Mouse (Mus musculus): ENCODE results near the gene Pacs1.
A peak's percentile ranks its signal among the peaks of the same experiment; 100 is the strongest.

Gene Pacs1

DNA sequence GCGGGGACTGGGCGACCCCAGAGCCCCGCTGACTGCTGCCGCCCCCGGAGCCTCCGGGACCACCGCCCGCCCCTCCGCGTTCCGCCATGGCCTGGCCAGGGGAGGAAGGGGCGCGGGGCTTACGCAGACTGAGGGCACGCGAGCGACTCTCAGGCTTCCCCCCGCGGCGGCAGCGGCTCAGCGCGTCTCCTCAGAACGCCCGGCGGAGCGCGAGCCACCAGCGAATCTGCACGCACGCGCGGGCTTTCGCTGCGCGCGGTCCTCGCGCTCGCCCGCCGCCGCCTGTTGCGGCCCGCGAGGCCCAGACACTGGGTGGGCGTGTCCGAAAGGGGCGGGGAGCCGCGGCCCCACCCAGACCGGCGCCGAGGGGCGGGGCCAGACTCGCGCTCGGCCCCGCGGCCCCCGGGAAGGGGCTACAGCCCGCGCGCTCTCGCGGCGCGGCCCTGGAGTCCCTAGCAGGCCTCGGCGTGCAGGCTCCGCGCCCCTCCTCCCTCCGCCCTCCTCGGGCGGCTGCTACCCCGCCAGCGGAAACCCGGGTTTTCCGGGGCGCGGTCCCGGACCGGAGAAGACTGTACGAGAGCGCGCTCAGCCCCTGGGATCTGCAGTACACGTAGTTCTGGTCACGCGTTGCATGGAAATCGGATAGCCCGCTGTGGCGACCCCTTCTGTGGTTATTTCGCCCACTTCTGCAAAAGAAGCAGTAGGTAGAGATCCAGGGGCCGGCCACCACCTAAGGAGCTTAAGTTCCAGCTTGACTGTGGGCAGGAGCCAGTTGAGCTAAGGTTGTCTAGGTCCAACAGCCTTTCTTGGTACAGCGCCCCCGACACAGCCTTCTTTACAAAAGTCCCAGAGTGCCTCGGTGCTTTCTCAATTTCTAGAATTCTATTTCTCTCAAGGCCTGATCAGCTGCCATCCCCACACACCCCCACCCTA is at the start of gene Pacs1:
TSS of gene Pacs1 (minus strand) at position 319 of the 933 bp plus-strand sequence.
- peak; percentile 100 for DNase-seq

DNA sequence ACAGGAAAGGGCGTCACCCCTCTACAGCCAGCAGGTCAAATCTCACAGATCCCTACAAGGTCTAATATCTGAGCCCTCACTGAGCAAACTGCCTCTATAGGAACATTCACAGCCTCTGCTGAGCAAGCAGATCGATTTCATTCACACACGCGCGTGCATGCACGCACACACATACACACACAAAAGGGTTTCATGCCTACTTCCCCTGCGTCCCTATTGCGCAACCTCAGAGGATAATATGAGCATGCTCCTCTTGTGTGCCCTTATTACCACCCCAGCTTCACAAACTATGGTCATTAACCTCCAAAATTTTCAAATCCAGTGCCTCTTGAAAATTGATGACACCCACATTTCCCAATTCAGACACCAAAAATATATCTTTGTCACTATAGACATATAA is 40.3 kb upstream of the Pacs1 start:
- DNase-seq = no peak

DNA sequence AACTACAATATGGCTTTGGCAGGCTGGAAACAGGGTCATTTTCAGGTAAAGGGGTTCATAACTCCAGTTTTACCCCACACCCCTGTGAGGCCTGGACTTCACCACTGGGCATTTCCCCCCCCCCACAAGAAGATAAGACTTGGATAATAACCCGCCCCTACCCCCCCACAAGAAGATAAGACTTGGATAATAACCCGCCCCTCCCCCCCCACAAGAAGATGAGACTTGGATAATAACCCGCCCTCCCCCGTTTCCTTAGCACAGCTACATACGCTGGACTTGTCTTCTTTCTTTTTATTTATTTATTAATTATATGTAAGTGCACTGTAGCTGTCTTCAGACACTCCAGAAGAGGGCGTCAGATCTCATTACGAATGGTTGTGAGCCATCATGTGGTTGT is 36.1 kb upstream of the Pacs1 start:
- no peak for DNase-seq

DNA sequence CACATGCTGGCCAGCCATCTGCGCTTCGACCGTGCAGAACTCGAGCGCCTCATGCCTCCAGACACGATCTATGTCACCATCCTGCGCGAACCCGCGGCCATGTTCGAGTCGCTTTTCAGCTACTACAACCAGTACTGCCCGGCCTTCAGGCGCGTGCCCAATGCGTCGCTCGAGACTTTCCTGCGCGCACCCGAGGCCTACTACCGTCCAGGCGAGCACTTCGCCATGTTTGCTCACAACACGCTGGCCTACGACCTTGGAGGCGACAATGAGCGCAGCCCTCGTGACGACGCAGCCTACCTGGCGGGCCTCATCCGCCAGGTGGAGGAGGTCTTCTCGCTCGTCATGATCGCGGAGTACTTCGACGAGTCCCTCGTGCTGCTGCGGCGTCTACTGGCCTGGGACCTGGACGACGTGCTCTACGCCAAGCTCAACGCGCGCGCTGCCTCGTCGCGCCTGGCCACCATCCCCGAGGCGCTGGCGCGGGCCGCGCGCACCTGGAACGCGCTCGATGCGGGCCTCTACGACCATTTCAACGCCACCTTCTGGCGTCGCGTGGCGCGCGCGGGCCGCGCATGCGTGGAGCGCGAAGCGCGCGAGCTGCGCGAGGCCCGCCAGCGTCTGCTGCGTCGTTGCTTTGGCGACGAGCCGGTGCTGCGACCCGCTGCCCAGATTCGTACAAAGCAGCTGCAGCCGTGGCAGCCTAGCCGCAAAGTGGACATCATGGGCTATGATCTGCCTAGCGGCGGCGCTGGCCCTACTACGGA is 34.2 kb upstream of the Pacs1 start:
- no peak for DNase-seq

DNA sequence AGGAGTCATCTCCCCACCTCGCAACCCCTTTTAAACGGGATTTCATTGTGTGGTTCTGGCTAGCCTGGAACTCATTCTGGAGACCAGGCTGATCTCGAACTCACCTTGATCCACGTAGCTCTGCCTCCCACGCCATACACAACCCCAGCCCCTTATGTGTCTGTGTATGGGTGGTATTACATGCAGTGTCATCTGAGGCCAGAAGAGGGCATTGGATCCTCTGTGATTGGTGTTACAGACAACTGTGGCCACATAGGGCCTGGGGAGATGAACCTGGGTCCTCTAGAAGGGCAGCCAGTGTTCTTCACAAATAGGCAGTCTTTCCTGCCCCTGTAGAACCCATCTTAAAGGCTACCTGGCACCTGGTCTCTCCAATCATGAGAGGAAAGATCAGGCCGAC is 33.4 kb upstream of the Pacs1 start:
- DNase-seq = no peak

DNA sequence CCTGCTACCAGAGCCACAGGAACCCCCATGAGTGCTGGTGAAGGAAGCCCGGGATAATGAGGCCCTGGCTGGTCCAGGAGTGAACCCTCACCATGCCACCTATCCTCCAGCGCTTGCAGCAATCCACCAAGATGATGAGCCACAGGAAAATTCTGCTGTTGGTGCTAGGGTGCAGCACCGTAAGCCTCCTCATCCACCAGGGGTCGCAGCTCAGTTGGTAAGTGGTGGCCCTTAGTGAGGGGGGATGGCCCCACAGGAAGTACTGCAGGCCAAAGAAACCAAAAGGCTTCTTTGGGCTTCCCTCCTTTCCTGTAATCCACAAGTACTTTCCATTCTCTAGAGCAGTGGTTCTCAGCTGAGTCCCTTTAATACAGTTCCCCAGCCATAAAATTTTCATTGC is 29.5 kb upstream of the Pacs1 start:
- peak; percentile 92 for DNase-seq

DNA sequence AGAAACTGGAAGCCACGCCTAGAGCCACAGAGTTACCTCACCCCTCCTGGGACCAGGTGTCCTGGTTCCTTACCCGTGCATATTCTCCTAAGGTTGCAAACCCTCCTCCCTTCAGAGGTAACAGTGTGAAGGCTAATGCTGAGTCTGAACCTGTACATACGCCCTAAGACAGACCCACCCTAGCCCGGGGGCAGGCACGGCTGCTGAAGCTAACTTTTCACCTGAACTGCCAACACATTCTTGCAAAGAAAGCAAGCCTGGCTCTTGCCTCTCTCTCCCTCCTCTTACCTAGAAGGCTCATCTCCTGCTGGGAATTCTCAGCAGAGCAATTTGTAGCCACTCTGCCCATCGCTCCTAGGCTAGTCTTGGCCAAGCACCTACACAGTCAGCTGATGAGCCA is 27.7 kb upstream of the Pacs1 start:
- peak; percentile 90 for DNase-seq

DNA sequence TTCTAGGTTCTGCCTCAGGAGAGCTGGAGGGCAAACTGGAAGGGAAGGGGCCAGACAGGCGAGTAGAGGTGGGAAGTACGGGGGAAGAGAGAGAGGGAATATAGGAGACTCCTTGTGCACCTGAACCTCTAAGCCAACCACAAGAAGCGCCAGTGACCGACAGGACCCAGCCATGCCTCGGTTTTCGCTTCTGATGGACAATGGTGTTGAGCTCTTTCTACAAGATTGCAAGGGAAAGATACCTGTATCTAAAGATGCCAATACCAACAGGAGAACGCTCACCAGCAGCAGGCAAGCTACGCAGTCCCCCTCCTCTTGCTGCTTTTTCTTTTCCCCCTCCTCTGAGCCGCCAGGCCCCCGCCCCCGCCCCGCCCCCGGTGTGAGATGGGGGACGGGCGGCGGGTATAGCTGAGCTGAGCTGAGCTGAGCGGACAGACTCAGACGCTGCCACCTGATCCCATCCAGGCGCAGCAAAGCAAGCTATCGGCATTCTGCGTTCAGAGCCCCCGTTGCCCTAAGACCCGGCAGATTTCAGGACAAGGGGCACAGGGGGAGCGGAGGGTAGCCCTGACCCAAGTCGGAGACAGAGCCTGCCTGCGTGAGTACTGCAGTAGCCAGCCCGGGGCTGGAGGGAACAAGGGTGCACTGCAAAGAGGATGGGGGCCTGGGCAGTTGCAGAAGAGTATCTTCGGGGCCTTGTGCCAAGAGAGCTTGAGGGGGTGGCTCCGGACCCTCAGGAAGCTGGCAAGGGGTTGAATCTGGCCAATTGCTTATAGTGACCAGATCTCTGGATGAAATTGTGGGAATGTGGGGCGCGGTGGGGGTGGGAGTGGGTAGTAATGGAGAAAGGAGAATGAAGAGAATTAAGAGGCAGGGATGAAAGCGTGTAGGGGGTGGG is 25.2 kb upstream of the Pacs1 start, which contains the start of gene Gal3st3:
TSS of gene Gal3st3 (plus strand) at position 429 of the 898 bp plus-strand sequence.
- DNase-seq = no peak

DNA sequence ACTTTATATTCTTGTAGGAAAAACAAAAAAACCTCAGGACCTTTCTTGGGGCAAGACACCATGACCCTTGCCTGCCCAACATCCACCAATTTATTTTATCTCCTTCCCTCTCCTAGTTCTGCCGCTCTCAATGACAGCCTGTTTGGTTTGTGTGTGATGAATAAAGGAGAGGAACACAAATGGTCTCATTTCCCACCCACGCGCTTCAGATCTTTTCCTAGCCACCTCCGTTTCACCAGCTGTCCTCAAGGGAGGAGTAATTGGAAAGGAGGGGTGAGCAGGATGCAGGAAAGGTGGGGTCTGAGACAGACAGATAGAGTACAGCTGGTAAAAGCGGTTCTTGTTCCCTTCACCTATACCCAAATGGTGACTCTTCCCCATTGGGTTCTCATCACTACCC is 23.7 kb upstream of the Pacs1 start:
- no peak for DNase-seq

DNA sequence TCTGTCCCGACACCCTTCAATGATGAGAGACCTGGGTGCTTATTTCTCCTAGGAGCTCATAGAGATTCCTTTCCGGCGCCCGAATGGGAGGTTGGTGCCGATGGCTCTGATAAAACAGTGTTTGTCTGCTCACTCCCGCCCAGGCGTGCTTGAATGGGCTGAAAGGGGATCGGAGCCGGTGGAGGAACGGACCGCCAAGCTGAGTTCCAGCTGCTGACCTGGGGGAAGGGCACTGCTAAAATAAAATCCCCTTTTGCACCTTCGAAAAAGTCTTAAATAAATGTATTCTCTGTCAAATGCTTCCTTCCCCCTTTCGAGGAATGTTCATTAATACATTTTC is 22.8 kb upstream of the Pacs1 start:
- no peak for DNase-seq

DNA sequence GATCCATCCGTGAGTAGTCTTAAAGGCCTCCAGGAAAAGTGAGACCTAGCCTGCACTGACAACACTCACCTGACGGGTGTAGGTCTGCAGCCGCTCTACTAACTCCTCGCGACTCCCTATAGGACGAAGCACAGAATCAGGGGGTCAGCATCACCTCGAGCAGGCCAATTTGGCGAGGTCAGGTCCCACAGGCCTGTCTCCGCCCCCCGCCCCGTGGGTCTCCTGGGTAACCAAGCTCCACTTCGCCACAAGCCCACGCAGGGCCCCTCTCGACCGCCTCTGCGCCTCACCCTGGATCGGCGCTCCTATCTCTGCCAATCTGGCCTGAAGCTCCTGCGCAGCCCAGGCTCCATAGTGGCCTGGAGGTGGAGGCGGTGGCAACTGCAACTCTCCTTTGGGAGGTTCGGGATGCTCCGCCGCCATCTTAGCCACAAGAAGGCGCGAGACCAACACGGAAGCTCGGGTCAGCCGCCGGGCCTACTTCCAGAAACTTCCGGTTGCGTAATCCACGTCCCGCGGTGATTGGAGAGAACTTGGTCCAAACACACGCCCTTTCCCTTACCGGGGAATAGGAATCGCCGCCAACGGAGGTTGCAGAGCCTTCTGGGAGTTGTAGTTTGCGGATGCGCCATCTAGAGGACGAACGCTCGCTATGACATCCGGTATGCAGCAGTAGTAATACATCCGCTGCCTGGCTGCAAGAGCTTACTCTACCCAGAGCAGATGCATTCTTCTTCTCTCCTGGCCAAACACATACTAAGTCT is 22.2 kb upstream of the Pacs1 start, which contains the start of gene Sf3b2:
TSS of gene Sf3b2 (minus strand) at position 484 of the 764 bp plus-strand sequence.
- peak; percentile 100 for DNase-seq

DNA sequence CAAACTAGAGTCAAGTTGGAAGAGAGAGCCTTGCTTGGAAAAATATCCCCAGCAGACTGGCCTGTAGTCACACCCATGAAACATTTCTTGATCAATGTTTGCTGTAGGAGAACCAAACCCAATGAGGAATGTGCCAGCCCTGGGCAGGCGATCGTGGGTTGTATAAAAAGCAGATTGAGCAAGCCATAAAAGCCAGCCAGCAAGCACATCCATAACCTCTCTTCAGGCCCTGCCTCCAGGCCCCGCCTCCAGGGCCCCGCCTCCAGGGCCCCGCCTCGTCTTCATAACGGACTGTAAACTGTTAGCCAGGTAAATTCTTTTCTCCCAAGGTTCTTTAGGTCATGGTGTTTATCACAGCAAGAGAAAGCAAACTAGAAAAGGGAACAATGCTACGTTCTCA is 5.5 kb upstream of the Pacs1 start:
- peak; percentile 90 for DNase-seq

DNA sequence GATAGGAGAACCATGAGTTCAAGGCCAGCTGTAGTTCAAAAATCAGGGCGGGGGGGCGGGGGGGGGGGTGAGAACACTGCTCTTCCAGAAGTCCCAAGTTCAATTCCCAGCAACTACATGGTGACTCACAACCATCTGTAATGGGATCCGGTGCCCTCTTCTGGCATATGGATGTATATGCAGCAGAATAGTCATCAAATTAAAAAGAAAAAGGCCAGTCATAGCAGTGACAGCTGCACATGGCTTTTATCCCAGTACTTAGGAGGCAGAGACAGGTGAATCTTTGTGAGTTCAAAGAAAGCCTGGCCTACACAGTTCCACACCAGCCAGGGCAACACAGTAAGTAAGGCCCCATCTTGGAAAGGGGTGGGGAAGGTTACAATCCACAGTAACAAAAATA is 4.2 kb upstream of the Pacs1 start:
- peak; percentile 68 for DNase-seq

DNA sequence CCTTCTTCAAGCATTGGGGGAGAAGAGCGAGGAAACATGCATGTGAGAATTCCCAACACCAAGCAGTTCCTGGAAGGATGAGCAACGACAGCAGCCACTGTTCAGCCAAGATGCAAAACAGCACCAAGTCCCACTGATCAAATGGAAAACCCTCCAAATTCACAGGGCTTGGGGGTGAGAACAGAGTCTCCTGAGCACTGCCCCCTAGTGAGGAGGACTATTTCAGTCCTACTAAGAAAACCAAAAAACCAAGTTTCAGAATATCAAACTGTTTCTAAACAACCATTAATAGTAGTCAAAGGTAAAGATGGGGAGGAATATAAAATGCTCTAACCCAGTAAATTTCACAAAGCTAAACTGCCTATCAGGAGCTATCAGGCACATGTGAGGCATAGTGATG is 3.6 kb upstream of the Pacs1 start:
- DNase-seq = peak; percentile 50

DNA sequence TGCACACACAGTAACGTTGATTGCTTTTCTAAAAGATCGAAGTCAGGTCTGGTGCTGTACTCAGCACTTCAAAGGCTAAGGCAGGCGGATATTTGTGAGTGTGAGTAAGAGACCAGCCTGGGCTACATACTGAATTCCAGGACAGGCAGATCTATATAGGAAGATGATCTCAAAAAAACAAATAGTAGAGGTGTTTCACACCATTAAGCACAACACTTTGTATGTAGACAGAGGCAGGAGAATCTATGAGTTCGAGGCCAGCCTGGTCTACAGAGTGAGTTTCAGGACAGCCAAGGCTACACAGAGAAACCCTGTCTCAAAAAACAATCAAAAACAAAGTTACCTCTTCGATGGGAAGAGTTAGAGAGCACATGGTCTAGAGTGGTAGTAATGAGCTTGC is 2.8 kb upstream of the Pacs1 start:
- peak; percentile 55 for DNase-seq

DNA sequence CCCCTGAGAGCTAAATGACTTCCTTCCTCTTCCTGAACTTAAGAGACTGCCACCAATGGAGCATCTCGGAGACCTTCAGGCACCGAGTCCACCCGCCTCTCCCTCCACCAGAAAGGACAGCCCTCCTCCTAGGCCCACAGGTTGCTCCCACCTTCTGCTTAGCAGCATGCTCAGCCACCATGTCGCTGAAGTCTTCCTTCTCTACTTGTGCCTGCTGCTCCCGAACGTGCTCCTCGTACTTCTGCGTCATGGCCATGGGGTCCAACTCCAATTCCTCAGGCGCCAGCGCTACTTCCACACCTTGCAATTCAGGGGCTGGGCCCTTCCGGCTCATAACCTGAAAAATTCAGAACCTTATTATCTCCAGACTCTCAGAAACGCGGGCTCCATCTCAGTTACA is 1.7 kb upstream of the Pacs1 start:
- peak; percentile 87 for DNase-seq

DNA sequence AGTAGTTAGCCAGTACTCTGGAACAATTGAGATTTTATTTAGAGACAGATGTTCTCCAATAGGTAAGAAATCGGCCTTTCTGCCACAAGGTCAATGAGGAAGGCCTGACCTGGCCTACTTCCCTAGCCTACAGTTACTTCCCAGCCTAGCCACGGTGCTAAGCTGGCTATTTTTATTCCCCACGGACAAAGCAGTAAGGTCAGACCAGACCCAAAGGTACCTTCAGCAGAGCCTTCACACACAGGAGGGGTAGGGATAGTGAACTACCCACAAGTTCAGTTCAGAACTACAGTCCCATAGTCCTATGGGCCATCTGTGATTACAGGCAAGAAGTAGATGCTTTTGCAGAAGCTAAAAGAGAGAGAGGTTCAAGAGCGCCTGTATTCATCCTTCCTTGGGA is 997 bp upstream of the Pacs1 start:
- DNase-seq = peak; percentile 93

DNA sequence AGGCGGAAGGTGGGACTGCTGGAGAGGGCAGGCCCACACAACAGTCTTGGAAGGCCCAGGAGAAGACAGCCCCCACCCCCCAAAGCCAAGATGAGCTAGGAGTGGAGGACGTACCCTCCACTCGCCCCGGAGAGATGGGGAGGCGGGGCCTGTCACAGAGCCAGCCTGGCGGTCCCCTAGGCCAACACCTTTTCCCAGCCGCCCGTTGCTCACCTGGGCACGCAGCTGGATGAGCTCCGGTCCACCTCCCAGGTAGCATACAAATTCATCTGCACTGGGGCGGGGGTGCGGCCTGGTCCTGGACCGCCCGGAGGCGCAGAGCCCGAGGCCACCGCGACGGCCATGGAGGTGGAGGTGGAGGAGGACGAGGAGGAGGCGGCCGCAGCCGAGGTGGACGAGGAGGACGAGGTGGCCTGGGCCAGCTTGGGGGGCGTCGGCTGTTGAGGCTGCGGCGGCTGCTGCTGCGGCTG is 558 bp downstream of the Pacs1 start:
- DNase-seq = peak; percentile 97

DNA sequence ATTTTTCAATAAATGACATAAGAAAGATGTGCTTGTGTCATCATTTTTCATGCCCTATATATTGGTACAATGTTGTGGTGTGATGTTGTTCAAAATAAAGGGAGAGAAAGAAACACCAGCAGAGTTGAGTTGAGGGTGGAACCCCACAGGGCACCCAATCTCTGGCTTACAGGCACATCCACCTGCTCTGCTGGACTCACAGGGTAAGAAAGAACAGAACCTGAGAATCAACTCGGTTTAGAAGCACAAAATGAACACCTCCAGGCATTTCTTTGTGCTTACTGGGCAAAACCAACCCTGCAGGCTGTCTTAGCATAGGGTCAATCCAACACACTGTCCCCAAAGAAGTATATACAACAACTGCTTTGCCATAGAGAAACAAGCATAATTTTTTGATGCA is 1.5 kb downstream of the Pacs1 start:
- peak; percentile 58 for DNase-seq

DNA sequence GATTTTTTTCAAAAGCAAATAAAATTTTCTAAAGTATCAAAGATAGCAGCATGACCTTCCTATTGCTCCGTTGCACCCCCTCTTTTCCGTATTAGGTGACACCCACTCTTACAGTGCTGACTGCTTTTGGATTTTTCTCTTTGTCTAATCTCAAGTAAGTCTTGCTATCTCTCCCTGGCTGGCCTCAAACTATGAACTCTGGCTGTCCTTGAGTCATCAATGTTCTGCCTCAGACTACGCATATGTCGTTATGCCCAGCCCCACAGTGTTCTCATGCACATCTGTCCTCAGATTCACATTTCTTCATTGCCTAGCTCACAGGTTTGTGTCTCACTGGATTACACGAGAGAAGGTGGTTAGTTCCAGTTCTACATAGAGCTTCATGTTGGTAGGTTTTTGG is 3.5 kb downstream of the Pacs1 start:
- no peak for DNase-seq

DNA sequence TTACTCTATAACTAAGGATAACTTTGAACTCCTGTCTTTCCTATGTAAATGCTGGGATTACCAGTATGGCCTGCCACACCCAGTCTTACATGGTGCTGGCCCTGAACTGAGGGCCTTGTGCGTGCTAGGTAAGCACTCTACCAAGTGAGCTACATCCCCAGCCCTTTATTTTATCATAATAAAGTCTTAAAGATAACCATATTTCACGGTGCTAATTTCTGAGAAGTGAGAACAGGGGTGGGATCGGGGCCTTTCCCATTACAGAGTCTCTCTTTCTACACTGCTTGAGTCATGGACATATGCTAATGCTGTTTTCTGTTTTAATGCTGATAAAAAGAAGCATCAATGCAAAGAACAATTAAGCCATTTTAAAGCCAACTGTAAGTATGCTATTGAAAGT is 4.0 kb downstream of the Pacs1 start:
- peak; percentile 83 for DNase-seq

DNA sequence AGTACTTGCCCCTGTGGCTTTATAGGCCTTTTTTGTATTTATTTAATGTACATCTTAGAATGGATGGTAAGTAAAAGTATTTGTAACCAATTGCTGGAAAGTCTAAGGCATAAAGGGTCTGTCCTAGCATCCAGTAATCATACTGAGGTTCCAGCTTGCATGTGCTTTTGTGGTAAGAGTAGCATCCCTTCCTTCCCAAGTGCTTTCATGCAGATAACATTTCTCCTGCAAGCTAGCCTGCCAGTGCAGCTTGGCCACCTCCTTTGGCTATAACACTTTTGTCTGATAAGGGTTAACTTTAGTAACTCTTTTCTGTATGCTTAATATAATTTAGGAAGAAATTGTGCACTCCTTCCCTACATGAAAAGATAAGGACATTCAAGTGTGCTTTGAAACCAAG is 4.9 kb downstream of the Pacs1 start:
- DNase-seq = peak; percentile 30
